Mouse (Mus musculus) right cerebral cortex, postnatal 4 days (tissue): Measurements from ENCODE around the gene Rabgap1l.
A peak's percentile ranks its signal among the peaks of the same experiment; 100 is the strongest.

ENCODE experiments used
- DNase-seq: peaks from one replicate; pipeline ENCODE4 v3.0.0-alpha.2; 2022

Rabgap1l gene

GRCm38 (mm10) chr1:160371696-160372095, 421.3 kb downstream of the Rabgap1l start:
- no peak for DNase-seq

- DNase-seq: peak; percentile 23
These were observed 422.5 kb downstream of the Rabgap1l start for GRCm38 (mm10) chr1:160370552-160370951.

- DNase-seq: no peak
These were observed 426.4 kb downstream of the Rabgap1l start for GRCm38 (mm10) chr1:160366615-160367014.

GRCm38 (mm10) chr1:160357268-160357667, 435.7 kb downstream of the Rabgap1l start:
- DNase-seq: no peak

- DNase-seq: no peak
These were observed 439.1 kb downstream of the Rabgap1l start for GRCm38 (mm10) chr1:160353732-160354455.

- no peak for DNase-seq
These were observed 440.7 kb downstream of the Rabgap1l start for GRCm38 (mm10) chr1:160352309-160352708.

- DNase-seq: peak; percentile 68
These were observed 441.2 kb downstream of the Rabgap1l start for GRCm38 (mm10) chr1:160351880-160352234.

- DNase-seq: peak; percentile 30
These were observed 441.7 kb downstream of the Rabgap1l start for GRCm38 (mm10) chr1:160351146-160351879.

GRCm38 (mm10) chr1:160340653-160341052, 452.4 kb downstream of the Rabgap1l start:
- DNase-seq: no peak

- DNase-seq: no peak
These were observed 453.6 kb downstream of the Rabgap1l start for GRCm38 (mm10) chr1:160339374-160339773.

GRCm38 (mm10) chr1:160334791-160335190, 458.2 kb downstream of the Rabgap1l start:
- DNase-seq: no peak

- no peak for DNase-seq
These were observed 462.2 kb downstream of the Rabgap1l start for GRCm38 (mm10) chr1:160330828-160331227.

GRCm38 (mm10) chr1:160330222-160330621, 462.8 kb downstream of the Rabgap1l start:
- no peak for DNase-seq

- no peak for DNase-seq
These were observed 463.2 kb downstream of the Rabgap1l start for GRCm38 (mm10) chr1:160329788-160330187.

GRCm38 (mm10) chr1:160327531-160327930, 465.5 kb downstream of the Rabgap1l start:
- DNase-seq: no peak

- no peak for DNase-seq
These were observed 467.5 kb downstream of the Rabgap1l start for GRCm38 (mm10) chr1:160325542-160325941.

GRCm38 (mm10) chr1:160320690-160321089, 472.3 kb downstream of the Rabgap1l start:
- no peak for DNase-seq

- DNase-seq: no peak
These were observed 474.8 kb downstream of the Rabgap1l start for GRCm38 (mm10) chr1:160318057-160318725.

GRCm38 (mm10) chr1:160316239-160316638, 476.8 kb downstream of the Rabgap1l start:
- no peak for DNase-seq

GRCm38 (mm10) chr1:160312658-160313057, 480.4 kb downstream of the Rabgap1l start:
- DNase-seq: no peak

- no peak for DNase-seq
These were observed 481.1 kb downstream of the Rabgap1l start for GRCm38 (mm10) chr1:160311861-160312260.

- DNase-seq: no peak
These were observed 483.1 kb downstream of the Rabgap1l start for GRCm38 (mm10) chr1:160309951-160310350.

GRCm38 (mm10) chr1:160308996-160309395, 484.0 kb downstream of the Rabgap1l start:
- DNase-seq: no peak

GRCm38 (mm10) chr1:160308498-160308897, 484.5 kb downstream of the Rabgap1l start:
- no peak for DNase-seq
